Mouse (Mus musculus) right cerebral cortex, adult 18-20 months (tissue): ENCODE results near the gene Sort1.

ENCODE experiments used
- DNase-seq: peaks from one replicate; pipeline ENCODE4 v3.0.0; 2022; ENCODE audit warnings: mixed read lengths

The Sort1 gene

DNA sequence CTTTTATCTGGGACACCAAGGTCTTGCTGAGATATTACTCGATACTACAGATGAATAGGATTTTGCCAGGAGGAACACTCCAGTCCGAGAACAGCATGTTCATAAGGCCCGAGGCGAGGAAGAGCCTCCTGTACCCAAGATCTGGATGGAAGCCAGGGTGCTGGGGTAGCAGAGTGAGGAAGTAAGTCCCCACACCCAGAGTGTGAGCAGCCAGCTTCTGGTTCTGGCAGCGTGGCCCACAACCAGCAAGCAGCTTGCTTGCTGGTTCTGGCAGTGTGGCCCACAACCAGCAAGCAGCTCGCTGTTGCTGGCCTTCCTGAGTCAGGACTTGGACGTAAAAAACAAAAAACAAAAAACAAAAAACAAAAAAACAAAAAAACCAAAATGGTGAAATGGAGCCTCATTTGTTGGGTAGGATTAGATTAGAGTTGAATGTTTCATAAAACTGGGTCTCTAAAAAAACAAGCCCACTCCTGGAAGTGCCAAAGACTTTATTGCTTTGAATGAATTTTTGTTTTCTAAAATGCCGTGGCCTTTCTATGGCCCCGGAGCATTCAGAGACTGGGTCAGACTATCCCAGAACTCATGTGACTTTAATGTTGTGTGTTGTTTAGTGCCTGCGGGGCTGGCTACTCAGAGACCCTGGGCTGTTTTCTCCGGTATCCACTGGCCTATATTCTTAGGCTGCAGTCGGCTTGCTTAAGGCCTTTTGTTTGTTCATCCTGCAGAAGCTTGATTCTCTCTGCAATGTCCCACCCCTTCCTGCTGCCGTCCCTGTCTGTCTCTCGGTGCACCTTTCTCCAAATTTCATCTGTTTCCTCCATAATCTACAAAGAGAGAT, 11.7 kb downstream of the Sort1 start:
- peak; percentile 83 for DNase-seq

DNA sequence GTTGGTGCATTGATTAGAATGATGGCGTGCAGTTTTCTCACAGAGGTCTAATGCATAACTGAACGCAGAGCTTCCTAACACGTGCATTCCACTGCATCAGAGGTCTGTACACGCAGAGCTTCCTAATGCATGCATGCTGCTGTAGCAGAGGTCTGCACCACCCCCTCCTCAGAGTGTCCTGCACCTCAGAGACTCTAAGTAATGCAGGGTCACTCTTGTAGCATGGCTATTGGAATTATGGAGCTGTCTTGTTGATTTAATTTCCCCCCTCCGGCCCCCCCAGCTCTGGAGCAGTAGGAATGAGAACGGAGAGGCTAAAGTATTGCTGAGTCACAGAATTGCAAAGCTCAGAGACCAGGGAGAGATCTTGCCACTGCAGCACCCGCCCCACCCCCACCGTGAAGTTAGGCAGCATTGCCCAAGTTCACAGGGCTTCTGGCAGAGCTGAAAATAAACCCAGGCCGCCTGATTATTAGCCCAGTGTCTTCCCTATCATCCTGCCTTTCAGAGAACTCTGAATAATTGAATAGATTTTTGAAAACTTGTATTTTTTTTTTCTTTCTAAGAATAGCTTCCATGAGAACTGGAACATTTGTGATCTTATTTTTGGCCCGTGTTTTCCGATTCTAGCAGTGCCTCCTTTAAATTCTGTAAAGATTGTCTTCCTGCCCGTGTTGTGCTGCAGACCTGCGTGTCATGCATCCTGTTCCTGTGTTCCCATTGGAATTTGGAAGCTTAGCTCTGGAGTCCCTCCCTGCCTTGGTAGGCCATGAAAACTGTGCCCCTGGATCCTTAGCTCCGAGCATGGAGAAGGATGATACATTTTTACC, 12.6 kb downstream of the Sort1 start:
- DNase-seq = peak; percentile 78

DNA sequence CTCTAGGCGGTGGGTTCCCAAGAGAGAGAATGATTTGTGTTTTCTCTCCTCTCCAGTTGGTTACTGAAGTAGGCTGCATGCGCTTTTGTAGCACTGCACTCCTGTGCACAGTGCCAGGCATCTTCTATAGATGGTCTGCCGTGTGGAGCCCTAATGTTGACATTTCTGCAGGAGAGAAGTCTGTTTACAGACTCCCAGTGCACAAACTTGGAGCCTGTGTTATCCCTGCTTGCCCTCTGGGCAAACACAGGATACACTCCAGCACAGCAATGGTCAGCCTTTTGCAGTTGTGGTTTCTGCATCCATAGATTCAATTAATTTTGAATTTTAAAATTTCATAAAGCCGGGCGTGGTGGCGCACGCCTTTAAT, 13.2 kb downstream of the Sort1 start:
- no peak for DNase-seq

DNA sequence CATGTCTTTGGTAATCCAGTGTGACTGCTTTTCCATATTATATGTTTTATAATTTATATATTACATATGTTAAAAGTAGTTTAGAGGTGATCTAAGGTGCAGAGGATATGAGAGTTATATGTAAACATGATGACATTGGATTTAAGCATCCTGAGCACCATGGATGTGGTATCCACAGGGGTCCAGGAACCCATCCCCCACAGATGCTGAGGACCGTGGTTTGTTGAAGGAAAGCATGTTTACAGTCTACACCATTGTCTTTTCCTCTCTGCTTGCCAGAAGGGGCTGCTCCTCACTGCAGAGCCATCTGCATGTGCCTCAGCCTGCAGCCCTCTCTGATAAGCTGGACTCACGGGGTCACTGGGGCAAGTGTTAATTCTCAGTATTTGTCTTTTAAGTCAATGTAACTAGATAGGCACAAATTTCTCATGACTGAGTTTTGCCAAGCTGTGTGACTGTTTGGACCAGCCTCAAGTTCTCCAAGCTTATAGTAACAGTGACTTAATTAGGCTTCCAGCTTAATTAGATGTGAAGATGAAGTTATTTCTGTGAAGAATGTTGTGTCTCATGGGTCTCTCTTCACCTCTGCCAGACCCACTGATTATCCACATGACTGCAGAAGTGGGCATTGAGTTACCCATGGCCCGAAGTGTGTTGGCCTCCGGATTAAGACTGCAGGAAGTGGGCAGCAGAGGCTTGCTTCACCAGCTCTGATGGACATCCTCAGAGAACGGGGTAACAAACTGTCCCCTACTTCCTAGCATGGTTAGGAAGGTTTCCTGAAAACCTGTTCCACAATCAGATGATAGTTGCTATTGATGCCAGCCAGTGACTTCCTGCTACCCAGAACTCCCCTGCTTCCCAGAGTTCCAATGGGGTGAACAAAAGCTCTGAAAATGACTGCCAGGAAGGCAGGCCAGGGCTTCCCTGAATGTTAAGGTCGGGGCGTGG, 14.0 kb downstream of the Sort1 start:
- DNase-seq = no peak

DNA sequence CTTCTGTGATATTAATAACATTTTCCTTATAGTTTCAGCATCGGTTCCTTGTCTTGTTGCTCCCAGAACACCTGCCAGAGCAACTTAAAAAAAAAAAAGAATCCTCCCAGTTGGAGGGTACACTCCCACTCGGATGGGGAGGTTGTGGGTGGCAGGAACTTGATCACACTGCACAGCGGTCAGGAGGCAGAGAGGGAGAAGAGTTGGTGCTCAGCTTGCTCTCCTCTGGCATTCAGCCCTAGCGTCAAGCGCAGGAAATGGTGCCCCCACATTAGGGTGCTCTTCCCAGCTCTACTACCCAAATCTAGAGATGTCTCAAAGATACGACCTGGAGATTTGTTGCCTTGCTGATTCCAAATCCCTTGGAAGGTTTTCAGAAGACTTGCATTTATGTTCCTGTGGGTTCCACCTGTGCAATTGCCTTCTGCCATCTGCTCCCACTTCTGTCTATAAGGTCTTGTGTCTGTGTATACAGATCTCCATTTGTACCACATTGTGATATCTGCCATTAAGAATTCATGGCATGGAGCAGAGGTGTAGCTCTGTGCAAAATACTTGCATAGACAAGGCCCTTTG, 16.7 kb downstream of the Sort1 start:
- DNase-seq = peak; percentile 63

DNA sequence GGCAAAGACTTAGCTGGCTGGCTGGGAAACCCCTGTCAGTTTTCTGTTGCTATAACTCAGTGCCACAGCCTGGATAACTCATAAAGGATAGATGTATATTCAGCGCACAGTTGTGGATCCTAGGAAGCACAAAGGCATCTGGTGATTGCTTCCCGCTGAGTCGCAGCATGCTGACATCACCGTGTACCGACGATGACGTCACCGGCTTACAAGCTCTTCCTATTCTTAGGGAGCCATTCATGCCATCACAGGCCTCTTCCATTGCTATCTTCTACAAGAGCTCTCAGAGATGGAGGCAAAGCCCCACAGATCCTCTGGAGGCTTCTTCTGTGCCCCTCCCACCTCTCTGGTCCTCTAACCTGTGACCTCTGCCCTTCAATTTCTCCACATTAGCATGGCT, 19.8 kb downstream of the Sort1 start:
- DNase-seq = no peak

DNA sequence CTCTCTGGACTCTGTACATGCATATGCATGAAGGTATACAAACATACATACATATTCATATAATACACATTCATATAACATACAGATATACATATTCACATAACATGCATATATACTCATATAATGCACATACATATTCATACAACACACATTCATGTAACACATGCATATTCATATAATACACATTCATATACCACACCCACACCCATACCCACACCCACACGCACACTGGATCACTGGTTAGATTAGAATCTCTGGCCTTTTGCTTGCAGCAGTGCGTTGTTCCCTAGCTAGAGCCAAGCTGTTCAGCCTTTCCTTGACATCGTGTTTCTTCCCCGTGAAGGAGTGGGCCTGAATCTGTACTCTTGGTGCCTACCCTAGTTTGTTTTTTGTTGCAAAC, 20.9 kb downstream of the Sort1 start:
- DNase-seq = no peak

DNA sequence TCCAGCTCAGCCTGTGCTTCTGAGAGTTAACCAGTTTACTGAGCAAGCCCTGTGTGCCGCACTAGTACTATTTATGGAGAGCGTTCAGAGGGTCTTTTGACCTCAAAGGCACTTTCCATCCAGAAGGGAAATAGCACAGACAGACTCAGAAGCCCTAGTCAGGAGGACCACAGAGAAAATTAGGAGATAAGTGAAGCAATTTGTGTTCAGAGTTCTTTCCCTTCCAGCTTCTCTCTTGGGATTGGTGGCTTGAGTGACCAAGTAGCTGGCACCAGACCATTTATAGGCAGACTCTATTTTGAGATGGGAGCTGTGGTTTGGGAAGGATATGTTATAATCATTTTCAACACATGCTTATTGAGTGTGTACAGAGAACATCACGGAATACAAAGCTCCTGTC, 22.5 kb downstream of the Sort1 start:
- DNase-seq = no peak

DNA sequence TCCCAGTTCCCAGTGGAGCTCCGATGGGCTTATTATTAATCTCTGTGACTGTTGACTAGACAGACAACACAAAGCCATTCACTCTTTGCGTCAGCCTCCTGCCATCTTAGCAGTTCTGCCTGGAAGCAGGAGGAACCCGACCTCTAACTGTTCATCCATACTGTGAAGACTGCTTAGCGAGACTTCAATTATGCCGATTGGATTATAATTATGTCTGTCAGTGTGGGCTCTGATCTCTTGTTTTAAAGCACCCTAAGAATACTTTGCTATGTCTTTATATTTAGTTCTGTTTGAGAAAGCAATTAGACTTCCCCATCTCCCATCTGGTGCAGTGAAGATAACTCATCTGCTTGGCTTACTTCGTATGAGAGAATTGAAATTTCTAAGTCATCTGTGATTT, 23.6 kb downstream of the Sort1 start:
- no peak for DNase-seq

DNA sequence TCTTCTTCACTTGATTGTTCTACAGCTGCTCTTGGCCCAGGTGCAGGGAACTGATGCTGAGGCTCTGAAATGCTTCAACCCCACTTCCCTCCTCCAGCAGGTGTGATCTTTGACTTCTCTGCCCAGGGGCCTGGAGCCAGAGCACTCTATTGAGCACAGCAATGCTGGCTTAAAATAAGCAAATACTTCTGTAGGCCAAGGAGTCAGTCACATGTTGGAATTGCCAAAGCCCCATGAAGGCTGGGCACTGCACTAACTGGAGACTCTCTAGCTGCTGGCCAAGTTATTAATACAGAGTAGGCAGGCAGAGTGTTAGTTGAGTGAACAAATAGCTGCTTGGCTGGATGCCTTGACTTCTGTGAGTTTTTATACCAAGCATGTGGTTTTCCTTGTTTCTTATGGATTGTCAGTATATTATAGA, 27.0 kb downstream of the Sort1 start:
- no peak for DNase-seq

DNA sequence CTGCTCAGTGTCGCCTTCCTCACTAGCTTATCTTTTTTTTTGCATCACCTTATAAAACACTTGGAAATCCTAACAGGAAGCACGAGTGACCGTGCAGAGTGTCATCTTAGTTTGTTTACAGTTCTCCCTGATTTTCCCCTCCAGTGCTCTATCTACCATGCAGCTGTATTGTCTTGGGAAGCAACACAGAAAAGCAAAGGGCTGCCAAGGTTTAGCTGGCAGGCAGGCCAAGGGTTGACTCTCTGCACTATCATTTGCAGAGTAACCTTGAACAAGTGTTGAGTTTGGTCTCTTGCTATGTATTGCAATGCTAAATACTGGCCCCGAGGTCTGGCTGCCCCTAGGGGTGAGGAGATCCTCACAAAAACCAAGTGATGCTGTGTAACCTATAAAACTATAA, 27.8 kb downstream of the Sort1 start:
- no peak for DNase-seq

DNA sequence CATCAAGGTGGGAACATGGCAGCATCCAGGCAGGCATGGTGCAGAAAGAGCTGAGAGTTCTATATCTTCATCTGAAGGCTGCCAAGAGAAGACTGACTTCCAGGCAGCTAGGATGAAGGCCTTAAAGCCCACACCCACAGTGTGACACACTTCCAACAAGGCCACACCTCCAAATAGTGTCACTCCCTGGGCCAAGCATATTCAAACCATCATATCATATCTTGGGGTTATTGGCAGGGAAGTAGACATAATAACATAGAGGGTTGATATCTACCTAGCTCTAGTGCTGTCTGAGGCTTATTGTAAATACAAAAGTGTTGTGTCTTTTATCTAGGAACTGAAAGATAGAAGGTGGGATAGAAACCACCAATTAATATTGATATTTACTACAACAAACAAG, 28.5 kb downstream of the Sort1 start:
- DNase-seq = no peak

DNA sequence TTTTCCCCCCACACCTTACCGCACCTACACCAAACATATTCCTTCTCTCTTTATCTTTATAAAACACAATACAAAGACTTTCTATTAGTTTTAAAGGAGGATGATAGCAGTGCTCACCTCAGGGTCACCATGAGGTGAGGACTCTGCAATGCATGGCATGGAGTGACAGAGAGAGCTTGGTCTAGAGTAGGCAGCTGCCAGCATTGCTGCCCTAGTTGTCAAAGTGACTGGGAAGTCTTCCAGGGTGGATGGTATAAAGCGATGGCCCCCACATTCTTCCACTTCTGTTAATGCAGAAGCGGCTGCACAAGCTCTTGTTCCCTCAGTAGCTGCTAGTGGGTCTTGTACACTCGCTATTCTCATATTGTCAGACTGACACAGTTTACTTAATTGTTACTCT, 29.3 kb downstream of the Sort1 start:
- DNase-seq = no peak

DNA sequence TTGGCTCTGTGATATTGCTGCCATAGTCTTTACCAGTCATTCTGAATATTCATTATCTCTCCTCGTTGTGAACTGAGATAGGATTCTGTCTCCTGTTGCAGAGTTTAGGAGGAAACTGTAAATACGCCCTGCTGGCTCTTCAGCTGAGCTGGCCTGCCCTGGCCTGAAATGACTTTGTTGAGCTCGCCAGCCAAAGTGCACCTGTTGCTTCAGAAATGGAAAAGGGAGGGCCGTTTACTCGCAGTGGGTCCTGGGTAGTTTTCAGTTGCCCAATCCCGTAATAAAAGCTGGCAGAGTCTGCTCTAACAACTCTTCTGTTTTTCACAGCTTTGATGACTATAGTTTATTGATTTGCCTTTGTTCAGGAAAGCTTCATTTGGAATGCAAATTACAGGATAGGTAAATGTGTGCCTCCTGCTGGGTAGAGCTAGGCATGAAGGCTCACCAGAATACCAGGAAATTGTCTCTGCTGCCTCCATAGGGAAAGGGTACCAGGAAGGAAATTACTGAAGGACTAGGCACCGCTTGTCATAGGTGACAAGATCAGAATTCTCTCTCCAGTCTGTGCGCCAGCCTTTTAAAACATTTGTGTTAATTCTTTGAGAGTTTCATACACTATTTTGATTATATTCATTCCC, 30.3 kb downstream of the Sort1 start:
- no peak for DNase-seq

DNA sequence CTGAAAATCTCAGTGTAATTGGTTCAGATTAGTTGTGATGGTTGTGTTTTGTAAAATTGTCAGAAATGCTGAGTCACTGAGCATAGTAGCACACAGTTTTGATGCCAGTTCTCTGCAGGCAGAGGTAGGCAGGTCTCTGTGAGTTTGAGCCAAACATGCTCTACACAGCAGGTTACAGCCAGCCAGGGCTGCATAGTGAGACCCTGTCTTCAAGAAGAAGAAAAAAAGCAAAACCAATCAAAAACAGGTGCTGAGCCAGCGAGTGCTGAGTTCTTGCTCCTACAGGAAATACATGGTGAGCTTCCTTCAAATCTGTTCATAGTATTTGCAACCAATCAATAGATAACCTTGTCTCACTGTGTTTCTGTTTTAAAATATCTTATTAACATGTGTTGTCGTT, 34.6 kb downstream of the Sort1 start:
- no peak for DNase-seq

DNA sequence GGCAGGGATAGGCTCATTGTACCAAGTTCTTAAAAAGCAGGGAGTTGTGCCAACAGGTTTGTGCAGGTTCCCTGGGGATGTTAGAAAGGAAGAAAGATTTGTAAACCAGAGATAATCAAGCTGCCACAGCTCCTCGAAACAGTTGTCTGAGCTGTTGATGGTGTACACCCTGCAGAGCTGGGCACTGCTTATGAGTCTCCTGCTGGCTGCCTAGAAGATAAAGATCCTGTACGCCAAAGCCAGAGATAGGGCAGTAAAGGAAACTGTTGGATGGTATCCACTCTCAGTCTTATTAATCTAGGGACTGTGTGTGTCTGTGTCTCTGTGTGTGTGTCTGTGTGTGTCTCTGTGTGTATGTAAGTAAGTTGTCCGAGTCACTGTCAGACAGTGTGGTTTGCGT, 37.8 kb downstream of the Sort1 start:
- no peak for DNase-seq

DNA sequence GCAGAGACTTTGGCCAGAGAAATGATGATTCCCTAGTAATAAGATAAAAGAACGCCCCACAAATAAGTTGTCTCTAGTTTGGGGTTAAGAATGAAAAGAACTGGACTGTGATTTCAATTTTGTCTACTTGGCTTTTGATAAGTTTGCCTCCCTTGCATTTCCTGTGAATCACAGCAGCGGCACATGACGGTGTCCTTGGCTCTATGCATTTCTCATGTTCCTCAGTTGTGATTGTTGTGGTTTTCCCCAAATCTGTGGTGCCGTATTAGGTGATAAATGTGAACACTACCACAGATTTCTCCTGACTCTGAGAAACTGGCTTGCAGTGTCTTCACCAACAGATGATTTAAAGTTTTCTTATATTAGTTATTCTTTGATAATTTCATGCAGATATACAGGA, 38.3 kb downstream of the Sort1 start:
- DNase-seq = no peak

DNA sequence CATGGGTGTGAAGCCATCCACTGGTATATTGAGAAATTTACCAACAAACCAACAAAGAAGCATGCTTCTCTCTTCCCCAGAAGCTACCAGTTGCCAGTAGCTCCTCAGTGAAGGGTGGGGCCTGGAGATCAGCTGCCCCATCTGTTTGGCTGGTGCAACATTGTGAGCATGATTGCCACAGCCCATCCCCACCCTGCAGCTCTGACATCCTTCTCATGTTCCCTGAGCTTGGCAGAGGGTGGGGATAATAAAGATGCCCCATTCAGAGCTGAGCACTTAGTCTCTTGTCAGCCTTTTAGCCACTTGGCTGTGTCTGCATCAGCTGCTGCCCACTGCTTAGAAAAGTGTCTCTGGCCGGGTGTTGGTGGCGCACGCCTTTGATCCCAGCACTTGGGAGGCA, 39.1 kb downstream of the Sort1 start:
- DNase-seq = no peak

DNA sequence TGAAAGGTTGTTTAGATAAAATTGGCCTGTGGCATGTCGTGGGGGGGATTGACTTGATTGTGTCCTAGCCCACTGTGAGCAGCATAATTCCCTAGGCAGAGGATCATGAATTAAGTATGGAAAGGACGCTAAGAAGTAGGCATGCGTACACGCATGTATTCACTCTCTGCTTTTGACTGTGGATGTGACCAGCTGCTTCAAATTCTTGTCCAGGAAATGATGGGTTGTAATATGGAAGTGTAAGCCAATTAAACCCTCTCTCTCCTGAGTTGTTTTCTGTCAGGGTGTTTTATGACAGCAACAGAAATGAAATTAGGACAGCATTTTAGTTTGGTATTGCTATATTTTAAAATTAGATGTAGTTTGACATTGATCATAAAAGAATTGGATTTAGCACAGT, 41.0 kb downstream of the Sort1 start:
- DNase-seq = no peak

DNA sequence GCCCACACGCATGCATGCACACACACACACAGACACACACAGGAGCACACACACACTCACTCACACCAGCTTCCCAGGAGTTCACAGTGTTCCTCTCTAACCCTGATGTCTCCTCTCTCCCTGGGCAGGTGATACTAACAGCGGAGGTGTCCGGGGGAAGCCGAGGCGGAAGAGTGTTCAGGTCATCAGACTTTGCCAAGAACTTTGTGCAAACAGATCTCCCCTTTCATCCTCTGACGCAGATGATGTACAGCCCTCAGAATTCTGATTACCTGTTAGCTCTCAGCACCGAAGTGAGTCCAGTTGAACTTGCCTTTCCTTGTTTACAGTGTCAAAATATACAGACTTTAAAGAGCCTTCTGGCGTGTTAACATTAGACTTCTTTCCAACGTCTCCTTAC, 41.6 kb downstream of the Sort1 start:
- DNase-seq = no peak

DNA sequence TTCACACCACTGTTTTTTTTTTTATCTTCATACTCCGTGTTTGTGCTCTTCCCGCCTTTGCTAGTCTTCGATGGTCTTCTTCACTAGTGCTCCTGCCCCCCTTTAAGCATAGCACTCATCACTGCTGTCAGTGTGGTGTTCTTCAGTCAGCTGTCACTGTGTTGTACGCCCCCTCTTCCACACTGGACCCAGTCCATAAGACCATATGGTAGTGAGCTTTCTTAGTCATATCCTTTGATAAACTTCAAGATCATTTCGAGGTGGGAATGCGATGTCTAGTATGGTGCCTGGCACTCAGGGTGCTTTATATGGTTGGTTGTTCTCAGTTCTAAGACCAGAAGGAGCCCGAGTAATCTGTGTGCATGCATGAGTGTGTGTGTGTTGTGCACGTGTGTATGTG, 43.4 kb downstream of the Sort1 start:
- peak; percentile 62 for DNase-seq

DNA sequence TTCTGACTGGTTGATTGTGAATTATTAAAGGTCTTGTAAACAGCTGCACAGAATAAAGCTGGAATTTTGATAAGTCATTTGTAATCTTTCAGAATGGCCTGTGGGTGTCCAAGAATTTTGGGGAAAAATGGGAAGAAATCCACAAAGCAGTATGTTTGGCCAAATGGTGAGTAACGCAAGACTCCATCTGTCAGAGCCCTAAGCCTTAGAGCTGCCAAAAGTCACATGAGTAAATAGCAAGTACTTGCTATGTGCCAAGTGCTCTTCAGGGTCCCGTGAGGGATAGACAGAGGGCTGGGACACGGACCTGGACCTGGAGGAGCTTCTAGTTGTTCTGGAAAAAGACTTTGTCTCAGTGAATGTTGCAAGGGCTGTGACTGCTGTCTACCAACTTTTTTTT, 44.0 kb downstream of the Sort1 start:
- no peak for DNase-seq
